Mouse (Mus musculus) MEL (cell line): Measurements from ENCODE around the gene Ceacam19. TPM values are rescaled to one million over a fixed set of nuclear protein-coding genes. Genes with fewer than 3 reads are reported as not detected.
A peak's percentile ranks its signal among the peaks of the same experiment; 100 is the strongest.

Experiments
- DNase-seq: peaks from one replicate; pipeline ENCODE4 v3.0.0; 2011; ENCODE audit warnings: low read depth, low spot score
- H3K27ac ChIP-seq: 2 replicates; pipeline ENCODE4 v1.5.1; 2012; ENCODE audit warnings: low read depth, mild to moderate bottlenecking, control low read depth, low read length, moderate library complexity; ENCODE audit not compliant: control insufficient read depth
- H3K27me3 ChIP-seq, 2 experiments: fragments of 150-350 bp in 1 of 2; sonication (generic) in 1 of 2; 2 replicates each; pipeline ENCODE4 v1.6.1; 2012; ENCODE audit warnings: low read length in 2 of 2, mild to moderate bottlenecking in 2 of 2, improper control_type of control experiment in 1 of 2, moderate library complexity in 1 of 2; ENCODE audit not compliant: insufficient read depth in 2 of 2, control insufficient read depth in 1 of 2
- H3K36me3 ChIP-seq, 2 experiments: 2 replicates each; pipeline ENCODE4 v1.6.1; 2012 to 2014; ENCODE audit warnings: low read length in 2 of 2, improper control_type of control experiment in 1 of 2, inconsistent platforms in 1 of 2, mild to moderate bottlenecking in 1 of 2; ENCODE audit not compliant: insufficient read depth in 2 of 2, control insufficient read depth in 1 of 2
- H3K4me1 ChIP-seq, 2 experiments: fragments of 150-350 bp in 1 of 2; sonication (generic) in 1 of 2; 2 replicates each; pipeline ENCODE4 v1.6.1; 2012; ENCODE audit warnings: low read length in 2 of 2, improper control_type of control experiment in 1 of 2, mild to moderate bottlenecking in 1 of 2; ENCODE audit not compliant: insufficient read depth in 2 of 2, control insufficient read depth in 1 of 2
- H3K4me3 ChIP-seq, 2 experiments: fragments of 150-350 bp in 1 of 2; sonication (generic) in 1 of 2; 2 replicates each; pipeline ENCODE4 v1.5.1; 2012; ENCODE audit warnings: low read depth in 2 of 2, low read length in 2 of 2, mild to moderate bottlenecking in 2 of 2, moderate library complexity in 2 of 2, control low read depth in 1 of 2, improper control_type of control experiment in 1 of 2; ENCODE audit not compliant: control insufficient read depth in 1 of 2, insufficient read depth in 1 of 2
- H3K79me2 ChIP-seq: 2 replicates; pipeline ENCODE4 v1.6.1; 2012; ENCODE audit warnings: mild to moderate bottlenecking, low read length, moderate library complexity; ENCODE audit not compliant: control insufficient read depth, poor library complexity, insufficient read depth
- H3K9ac ChIP-seq: 2 replicates; pipeline ENCODE4 v1.6.1; 2012; ENCODE audit warnings: low read depth, mild to moderate bottlenecking, control low read depth, low read length, moderate library complexity; ENCODE audit not compliant: control insufficient read depth, poor library complexity, severe bottlenecking
- H3K9me3 ChIP-seq: fragments of 150-350 bp; sonication (generic); replicated peaks from 2 replicates; pipeline ENCODE4 v1.6.1; 2012; ENCODE audit warnings: mild to moderate bottlenecking, low read length, improper control_type of control experiment, moderate library complexity; ENCODE audit not compliant: insufficient read depth
- BHLHE40 ChIP-seq: IDR thresholded peaks from 2 replicates; pipeline ENCODE4 v1.6.1; 2012; ENCODE audit warnings: low read depth, mild to moderate bottlenecking, inconsistent platforms, low read length, improper control_type of control experiment, borderline replicate concordance
- CTCF ChIP-seq, 3 experiments: IDR thresholded peaks in 2 of 3; conservative IDR thresholded peaks in 1 of 3; 2 replicates each; pipeline ENCODE4 v1.5.1; 2011 to 2012; ENCODE audit warnings: low read length in 3 of 3, low read depth in 2 of 3, mild to moderate bottlenecking in 2 of 3, improper control_type of control experiment in 1 of 3, inconsistent platforms in 1 of 3, mixed read lengths in 1 of 3, moderate library complexity in 1 of 3; ENCODE audit not compliant: control insufficient read depth in 1 of 3, insufficient read depth in 1 of 3, poor library complexity in 1 of 3, severe bottlenecking in 1 of 3
- ELF1 ChIP-seq: IDR thresholded peaks from 2 replicates; pipeline ENCODE4 v1.6.1; 2014; ENCODE audit warnings: low read depth, mild to moderate bottlenecking, inconsistent platforms, low read length, improper control_type of control experiment, moderate library complexity
- ETS1 ChIP-seq: IDR thresholded peaks from 2 replicates; pipeline ENCODE4 v1.6.1; 2012; ENCODE audit warnings: low read depth, mild to moderate bottlenecking, inconsistent platforms, low read length, improper control_type of control experiment, moderate library complexity
- GABPA ChIP-seq: IDR thresholded peaks from 2 replicates; pipeline ENCODE4 v1.6.1; 2012; ENCODE audit warnings: low read depth, mild to moderate bottlenecking, inconsistent platforms, low read length, improper control_type of control experiment, moderate library complexity
- GATA1 ChIP-seq: IDR thresholded peaks from 2 replicates; pipeline ENCODE4 v1.6.1; 2011; ENCODE audit warnings: low read depth, low read length, improper control_type of control experiment
- HCFC1 ChIP-seq: IDR thresholded peaks from 2 replicates; pipeline ENCODE4 v1.6.1; 2012; ENCODE audit warnings: low read depth, mild to moderate bottlenecking, inconsistent platforms, low read length, improper control_type of control experiment, moderate library complexity
- JUND ChIP-seq: IDR thresholded peaks from 2 replicates; pipeline ENCODE4 v1.6.1; 2011; ENCODE audit warnings: low read depth, mild to moderate bottlenecking, improper control_type of control experiment, low read length
- MAX ChIP-seq: IDR thresholded peaks from 2 replicates; pipeline ENCODE4 v1.6.1; 2011; ENCODE audit warnings: low read length, improper control_type of control experiment
- NELFE ChIP-seq: IDR thresholded peaks from 2 replicates; pipeline ENCODE4 v1.6.1; 2011; ENCODE audit warnings: low read depth, low read length, improper control_type of control experiment
- NRF1 ChIP-seq: IDR thresholded peaks from 2 replicates; pipeline ENCODE4 v1.6.1; 2014; ENCODE audit warnings: low read depth, mild to moderate bottlenecking, inconsistent platforms, low read length, improper control_type of control experiment, moderate library complexity; ENCODE audit not compliant: poor library complexity, insufficient read depth, severe bottlenecking
- RAD21 ChIP-seq: IDR thresholded peaks from 2 replicates; pipeline ENCODE4 v1.6.1; 2011; ENCODE audit warnings: mild to moderate bottlenecking, low read depth, low read length, improper control_type of control experiment
- SIN3A ChIP-seq: IDR thresholded peaks from 2 replicates; pipeline ENCODE4 v1.6.1; 2012; ENCODE audit warnings: low read length, improper control_type of control experiment, inconsistent platforms
- SMC3 ChIP-seq: IDR thresholded peaks from 2 replicates; pipeline ENCODE4 v1.6.1; 2011; ENCODE audit warnings: low read depth, low read length, improper control_type of control experiment
- TAL1 ChIP-seq: IDR thresholded peaks from 2 replicates; pipeline ENCODE4 v1.6.1; 2012; ENCODE audit warnings: mild to moderate bottlenecking, inconsistent platforms, low read length, moderate library complexity, mixed read lengths
- TBP ChIP-seq: IDR thresholded peaks from 2 replicates; pipeline ENCODE4 v1.8.0; 2011; ENCODE audit warnings: low read depth, low read length, improper control_type of control experiment
- TCF12 ChIP-seq: IDR thresholded peaks from 2 replicates; pipeline ENCODE4 v1.6.1; 2014; ENCODE audit warnings: low read depth, mild to moderate bottlenecking, inconsistent platforms, low read length, improper control_type of control experiment, moderate library complexity
- USF1 ChIP-seq: IDR thresholded peaks from 2 replicates; pipeline ENCODE4 v1.6.1; 2014; ENCODE audit warnings: low read depth, mild to moderate bottlenecking, inconsistent platforms, low read length, improper control_type of control experiment, moderate library complexity
- ZC3H11A ChIP-seq: IDR thresholded peaks from 2 replicates; pipeline ENCODE4 v1.6.1; 2012; ENCODE audit warnings: low read depth, mild to moderate bottlenecking, inconsistent platforms, low read length, improper control_type of control experiment
- ZKSCAN1 ChIP-seq: IDR thresholded peaks from 2 replicates; pipeline ENCODE4 v1.6.1; 2012; ENCODE audit warnings: low read depth, mild to moderate bottlenecking, inconsistent platforms, low read length, improper control_type of control experiment, moderate library complexity
- ZMIZ1 ChIP-seq: IDR thresholded peaks from 2 replicates; pipeline ENCODE4 v1.6.1; 2012; ENCODE audit warnings: low read depth, mild to moderate bottlenecking, inconsistent platforms, low read length, improper control_type of control experiment, moderate library complexity
- ZNF384 ChIP-seq: IDR thresholded peaks from 2 replicates; pipeline ENCODE4 v1.6.1; 2012; ENCODE audit warnings: low read depth, mild to moderate bottlenecking, inconsistent platforms, low read length, improper control_type of control experiment
- polyA plus RNA-seq, 2 experiments: library from polyadenylated mRNA; stranded (reverse) in 1 of 2; unstranded in 1 of 2; fragments of >175 nt in 1 of 2; fragments of >200 nt in 1 of 2; gene quantifications; 2 replicates each; pipeline versions ENCODE4 v1.2.1 to v1.2.4; 2012; ENCODE audit warnings: low replicate concordance in 2 of 2, low read depth in 1 of 2; ENCODE audit not compliant: insufficient read length in 2 of 2, insufficient read depth in 1 of 2, missing spikeins in 1 of 2
- total RNA-seq: library from RNA; depleted of rRNA; stranded (reverse); fragments of 300-350 nt; gene quantifications from 2 replicates; pipeline ENCODE4 v1.2.3, GENCODE M21; 2012

Ceacam19 gene
- total and polyA plus RNA-seq, 3 experiments, result 0.03 to 0.04 TPM; not detected in 1

GRCm38 (mm10) chr7:19910421-19911291 lies 22.9 kb upstream of the Ceacam19 start:
- Histone ChIP-seq H3K9me3 (no peaks in the 10 kb centered on the region), H3K27me3 (no peaks in the 10 kb centered on the region; a peak in 1 of 4 replicates), H3K79me2 (no peaks in the 10 kb centered on the region), H3K4me1 (no peaks in the 10 kb centered on the region), H3K36me3 (no peaks in the 10 kb centered on the region), H3K9ac (no peak overlapping the region), H3K4me3 (no peak overlapping the region), H3K27ac (no peak overlapping the region)
- peak; percentile 60 for TF ChIP-seq RAD21
- TF ChIP-seq ELF1, result no peak
- no peak for TF ChIP-seq ZNF384
- no peak for TF ChIP-seq ZMIZ1
- TF ChIP-seq ETS1, result no peak
- TF ChIP-seq BHLHE40, result no peak
- no peak for TF ChIP-seq TAL1
- TF ChIP-seq TBP, result no peak
- peak; percentile 93 for TF ChIP-seq SMC3
- TF ChIP-seq CTCF (IDR thresholded peaks at IDR 0.05 in 2 of 3, conservative IDR thresholded peaks at IDR 0.05 in 1 of 3; ENCODE audit: control insufficient read depth in 1 of 3, insufficient read depth in 1 of 3, low read depth in 2 of 3, low read length in 3 of 3, poor library complexity in 1 of 3, severe bottlenecking in 1 of 3), result peak; percentile 80 to 97 (median 83)
- no peak for TF ChIP-seq TCF12
- TF ChIP-seq HCFC1, result no peak
- no peak for TF ChIP-seq GATA1
- no peak for TF ChIP-seq GABPA
- TF ChIP-seq USF1, result no peak
- no peak for TF ChIP-seq ZKSCAN1
- no peak for TF ChIP-seq JUND
- no peak for TF ChIP-seq NELFE
- no peak for TF ChIP-seq MAX
- TF ChIP-seq NRF1, result no peak
- peak; percentile 52 for TF ChIP-seq ZC3H11A
- no peak for TF ChIP-seq SIN3A
- DNase-seq, result peak; percentile 64
